Mouse (Mus musculus) bone marrow macrophage, adult 2 months (primary cell): ENCODE measurements at regions not wholly inside any gene's neighbourhood (a gene's known extent, or its start where the extent isn't known, plus 50 kb on each side); places are given as distances from the start of the nearest gene placed in this dataset.

ENCODE experiments used
- H3K27ac ChIP-seq: 2 replicates; pipeline ENCODE4 v1.5.1; 2012; ENCODE audit warnings: low read depth, low read length; ENCODE audit not compliant: insufficient read depth
- H3K4me1 ChIP-seq: 2 replicates; pipeline ENCODE4 v1.6.1; 2012; ENCODE audit warnings: low read length; ENCODE audit not compliant: control insufficient read depth, insufficient read depth
- H3K4me3 ChIP-seq: 2 replicates; pipeline ENCODE4 v1.5.1; 2012; ENCODE audit warnings: mild to moderate bottlenecking, low read length, moderate library complexity; ENCODE audit not compliant: insufficient read depth
- CTCF ChIP-seq: IDR thresholded peaks from 2 replicates; pipeline ENCODE4 v1.5.1; 2012; ENCODE audit warnings: low read depth, mild to moderate bottlenecking, low read length, moderate library complexity
- POLR2A ChIP-seq: IDR thresholded peaks from 2 replicates; pipeline ENCODE4 v1.6.1; 2012; ENCODE audit warnings: mild to moderate bottlenecking, low read depth, low read length, borderline replicate concordance

DNA sequence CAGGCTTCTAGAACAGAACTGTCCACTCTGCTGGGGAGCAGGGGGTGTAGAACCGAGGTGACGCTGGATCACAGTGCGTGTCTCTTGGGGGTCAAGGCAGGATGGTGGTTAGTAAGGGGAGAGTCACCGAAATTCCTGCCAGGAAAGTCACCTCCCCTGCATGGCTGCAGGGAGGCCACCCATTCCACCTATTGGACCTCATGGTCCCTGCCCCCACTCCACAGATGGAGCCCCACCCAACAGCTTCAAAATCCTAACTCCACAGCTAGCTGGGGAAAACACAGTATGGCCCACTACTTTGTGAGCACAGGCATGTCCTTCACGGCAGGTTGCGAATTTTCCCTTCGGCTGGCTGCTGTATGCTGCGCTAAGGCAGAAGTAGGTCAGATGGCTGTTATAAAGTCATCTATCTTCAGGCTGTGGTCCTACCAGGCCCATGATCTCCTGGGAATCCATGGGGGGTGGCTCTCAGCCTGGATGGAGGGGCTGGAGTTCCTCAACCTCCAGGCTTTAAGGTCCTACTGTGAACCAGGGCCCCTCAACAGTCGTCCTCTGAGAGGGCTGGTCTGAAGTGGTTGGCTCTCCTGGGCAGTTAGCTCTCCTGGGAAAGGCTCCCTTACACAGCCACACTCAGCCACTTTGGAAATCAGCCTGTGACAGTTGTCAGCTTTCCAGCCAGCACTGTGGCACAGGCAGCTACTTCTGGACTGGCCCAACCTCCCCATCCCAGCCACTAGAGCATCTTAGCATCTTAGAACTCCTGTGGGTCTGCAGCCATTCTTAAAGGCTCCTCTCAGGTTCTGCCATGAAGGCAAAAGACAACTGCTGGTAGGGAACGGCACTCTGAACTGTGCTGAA, 124.0 kb upstream of the Klf14 start:
- TF ChIP-seq POLR2A = no peak
- no peak for TF ChIP-seq CTCF
- Histone ChIP-seq H3K27ac (peak overlapping the region; percentile 83), H3K4me1 (peaks cover 71% of the 10 kb centered on the region), H3K4me3 (no peak overlapping the region)

DNA sequence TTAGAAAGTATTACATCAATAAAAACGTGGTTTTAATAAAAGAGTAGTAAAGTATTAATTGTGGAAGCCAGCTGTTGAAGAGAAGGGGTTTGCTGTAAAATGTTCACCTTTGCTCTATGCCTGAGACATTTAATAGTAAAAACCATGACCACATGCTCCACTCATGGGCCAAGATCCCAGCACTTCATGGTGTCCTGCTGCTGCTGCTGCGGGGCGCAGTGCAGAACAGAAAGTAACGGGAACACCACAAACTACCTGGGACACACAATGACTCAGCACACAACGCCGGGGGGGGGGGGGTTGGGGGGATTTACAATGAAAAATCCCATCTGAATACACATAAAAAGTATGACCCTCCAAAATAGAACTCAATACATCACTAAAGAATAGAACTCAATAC, 124.8 kb upstream of the Klf14 start:
- no peak for TF ChIP-seq POLR2A
- no peak for TF ChIP-seq CTCF
- H3K27ac ChIP-seq = no peak overlapping the region
- H3K4me3 ChIP-seq = no peak overlapping the region
- peaks cover 71% of the 10 kb centered on the region for H3K4me1 ChIP-seq

DNA sequence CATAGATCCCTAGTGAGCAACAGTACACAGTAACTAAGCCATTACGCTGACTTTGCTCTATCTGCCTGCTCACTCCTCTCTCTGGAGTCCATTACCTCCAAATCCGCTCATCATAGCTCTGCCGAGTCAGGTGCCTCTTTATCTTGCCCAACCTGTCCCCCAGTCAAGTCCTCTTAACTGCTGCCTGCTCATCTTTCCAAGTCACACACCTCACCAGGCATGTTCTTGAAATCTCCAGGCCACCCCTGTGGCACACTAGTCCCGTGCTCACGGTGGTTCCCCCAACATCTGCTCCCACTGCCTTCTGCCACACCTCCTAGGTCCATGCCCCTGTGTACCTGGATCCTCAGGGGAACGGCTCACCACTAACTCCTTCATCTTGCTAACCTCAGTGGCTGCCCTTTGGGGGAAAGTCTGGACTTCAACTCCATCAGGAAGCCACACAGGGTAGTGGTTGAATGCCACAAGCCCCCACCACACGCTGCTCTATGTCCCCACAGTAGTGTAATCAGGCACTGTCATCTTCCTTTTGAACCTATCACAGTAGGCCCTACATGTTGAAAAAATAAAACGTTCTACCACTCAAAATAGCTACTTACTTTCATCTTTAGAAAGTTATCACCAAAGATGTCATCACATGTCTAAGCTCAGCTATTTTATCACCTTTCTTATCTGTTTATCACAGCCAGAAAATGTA, 126.3 kb upstream of the Klf14 start:
- Histone ChIP-seq H3K4me1 (peaks cover 68% of the 10 kb centered on the region), H3K4me3 (no peak overlapping the region), H3K27ac (no peak overlapping the region)
- TF ChIP-seq POLR2A (no peak), CTCF (no peak)

DNA sequence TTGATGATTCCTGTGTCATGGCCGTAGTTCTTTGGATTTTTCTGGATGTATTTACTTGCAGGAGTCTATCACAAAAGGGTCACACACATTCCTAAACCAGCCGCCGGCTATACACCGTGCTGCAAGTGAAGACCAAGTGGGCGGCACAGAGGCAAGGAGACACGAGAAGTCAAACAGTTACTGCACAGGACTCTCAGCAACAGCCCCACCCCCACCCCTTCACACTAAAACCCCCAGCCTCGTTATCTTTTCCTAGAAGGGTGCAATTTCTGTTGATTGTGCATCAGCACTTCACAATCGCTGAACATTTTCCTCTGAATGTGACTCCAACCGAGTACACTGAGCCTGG, 126.9 kb upstream of the Klf14 start:
- H3K4me1 ChIP-seq = peaks cover 65% of the 10 kb centered on the region
- H3K4me3 ChIP-seq = no peak overlapping the region
- no peak overlapping the region for H3K27ac ChIP-seq
- TF ChIP-seq CTCF = no peak
- no peak for TF ChIP-seq POLR2A

DNA sequence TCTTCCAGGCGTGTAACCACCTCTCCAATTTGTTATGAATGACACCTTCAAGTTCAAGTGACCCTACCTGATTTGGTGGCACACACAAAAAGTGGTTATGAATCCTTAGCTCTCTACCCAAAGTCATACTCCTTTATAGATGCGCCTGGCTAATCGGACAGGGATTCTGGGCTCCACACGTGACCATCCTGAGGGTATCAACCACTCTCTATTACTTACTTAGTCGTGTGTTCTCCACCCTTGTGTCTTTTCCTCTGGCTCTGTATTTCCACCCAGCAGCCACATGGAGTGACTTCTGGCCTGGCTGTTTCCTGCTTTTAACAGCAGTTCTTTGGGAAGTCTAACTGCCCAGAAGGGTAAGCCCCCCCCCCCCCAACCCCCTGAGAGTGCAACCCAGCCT, 127.4 kb upstream of the Klf14 start:
- no peak for TF ChIP-seq POLR2A

DNA sequence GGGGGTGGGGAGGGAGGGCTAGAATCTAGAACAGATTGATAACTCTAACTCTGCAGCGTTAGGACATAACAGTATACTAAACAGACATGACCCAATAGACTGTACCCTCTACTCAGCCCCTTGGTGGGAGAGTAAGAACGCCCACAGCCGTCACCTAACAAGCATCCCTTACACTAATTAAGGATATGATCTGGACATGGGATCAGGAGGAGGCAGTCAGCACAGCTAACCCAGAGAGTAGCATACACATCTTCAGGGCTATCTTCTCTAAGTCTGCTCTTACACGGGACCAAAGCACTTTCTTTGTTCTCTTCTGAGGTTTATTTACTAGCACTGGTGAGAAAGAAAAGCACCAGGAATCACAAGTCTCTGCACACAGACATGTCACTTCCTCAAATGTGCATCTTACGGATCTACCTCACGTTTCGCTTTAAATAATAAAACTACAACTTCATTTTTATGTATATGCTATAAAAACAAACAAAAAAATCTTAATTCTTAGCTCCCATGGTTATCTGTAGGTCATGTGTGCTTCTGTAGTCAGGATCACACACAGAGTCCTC, 128.0 kb upstream of the Klf14 start:
- Histone ChIP-seq H3K27ac (no peak overlapping the region), H3K4me3 (no peak overlapping the region), H3K4me1 (peaks cover 54% of the 10 kb centered on the region)
- TF ChIP-seq POLR2A = no peak
- no peak for TF ChIP-seq CTCF

More for the DNA sequence above, 127.4 kb upstream of the Klf14 start:
- Histone ChIP-seq H3K4me3 (no peak overlapping the region), H3K27ac (no peak overlapping the region), H3K4me1 (peaks cover 60% of the 10 kb centered on the region)

DNA sequence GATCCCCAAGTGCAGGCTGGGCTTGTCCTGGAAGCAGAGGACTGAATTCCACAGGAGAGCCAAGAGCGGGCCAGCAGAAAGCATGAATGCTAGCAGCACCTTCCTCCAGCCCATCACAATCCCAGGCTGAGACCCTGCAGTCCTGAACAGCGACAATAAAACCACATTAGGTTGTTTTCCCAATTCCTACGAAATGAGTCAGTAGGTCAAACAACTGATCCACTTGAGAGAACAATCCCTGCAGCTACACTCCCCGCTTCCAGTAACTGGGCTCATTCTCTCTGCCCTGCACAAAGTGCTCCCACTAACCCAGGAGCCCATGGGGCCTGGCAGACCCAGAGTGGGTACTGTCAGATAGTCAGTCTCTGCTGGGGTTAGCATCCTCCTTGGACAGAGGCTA, 128.6 kb upstream of the Klf14 start:
- Histone ChIP-seq H3K4me1 (peaks cover 48% of the 10 kb centered on the region), H3K27ac (peak overlapping the region; percentile 15; the same call in 1 of the 2 replicates), H3K4me3 (no peak overlapping the region)
- TF ChIP-seq POLR2A = no peak
- TF ChIP-seq CTCF = no peak

DNA sequence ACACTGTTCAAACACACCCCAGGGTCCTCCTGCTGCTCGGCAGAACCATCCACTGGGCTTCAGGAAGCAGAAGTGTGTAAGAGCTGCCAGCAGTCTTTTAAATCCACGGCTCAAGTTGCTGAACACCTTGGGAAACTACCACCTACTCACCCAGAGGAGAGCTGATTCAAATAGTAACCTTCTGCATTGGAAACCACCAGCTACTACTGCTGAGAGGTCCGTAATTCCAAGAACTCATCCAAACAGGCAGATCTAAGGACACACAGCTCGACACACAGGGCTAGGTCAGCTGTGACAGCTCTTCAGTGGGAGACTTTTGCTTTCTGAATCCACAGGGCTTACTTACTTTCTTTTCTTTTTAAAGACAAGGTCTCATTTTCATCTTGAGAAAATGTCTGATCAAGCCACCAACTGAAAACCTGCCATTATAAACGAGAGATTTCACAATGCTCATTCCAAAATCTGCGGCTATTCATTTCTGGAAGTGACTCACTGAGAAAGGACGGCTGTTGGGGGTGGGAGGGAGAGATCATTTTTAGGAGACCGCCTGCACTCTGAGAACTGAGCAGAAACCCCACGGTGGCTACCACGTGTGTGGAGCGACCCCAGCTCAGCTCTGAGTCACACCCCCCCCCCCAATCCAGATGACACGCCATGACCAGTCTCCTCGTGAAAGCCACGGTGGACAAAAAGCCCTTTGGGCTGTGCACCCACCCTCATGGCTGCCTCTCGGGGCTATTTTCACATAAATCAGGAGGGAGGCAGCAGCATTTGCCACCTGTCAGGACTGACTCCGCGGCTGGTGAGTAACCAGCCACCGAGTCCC, 129.5 kb upstream of the Klf14 start:
- H3K4me1 ChIP-seq = peaks cover 40% of the 10 kb centered on the region
- H3K27ac ChIP-seq = peak overlapping the region; percentile 71
- TF ChIP-seq POLR2A = no peak
- peak overlapping the region; percentile 39 for H3K4me3 ChIP-seq

DNA sequence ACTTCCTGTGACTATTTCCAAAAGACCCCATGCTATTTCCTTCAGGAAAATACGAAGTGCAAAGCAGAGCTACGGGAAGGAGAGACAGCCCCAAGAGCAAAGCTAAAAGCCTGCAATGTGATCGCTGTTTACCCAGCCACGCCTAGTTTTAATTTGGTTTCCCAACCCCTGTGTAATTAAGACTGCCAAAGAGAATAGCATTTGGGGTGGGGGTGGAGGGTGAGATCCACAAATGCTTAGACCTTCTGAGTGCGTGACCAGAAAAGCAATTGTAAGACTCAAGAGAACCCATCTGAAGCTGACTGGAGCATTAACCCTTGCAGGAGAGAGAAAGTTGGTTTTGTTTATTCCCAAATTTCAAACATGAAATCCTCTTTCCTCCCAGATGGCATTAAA, 130.1 kb upstream of the Klf14 start:
- Histone ChIP-seq H3K27ac (peak overlapping the region; percentile 71), H3K4me3 (peak overlapping the region; percentile 39), H3K4me1 (peaks cover 38% of the 10 kb centered on the region)
- no peak for TF ChIP-seq POLR2A
- no peak for TF ChIP-seq CTCF

DNA sequence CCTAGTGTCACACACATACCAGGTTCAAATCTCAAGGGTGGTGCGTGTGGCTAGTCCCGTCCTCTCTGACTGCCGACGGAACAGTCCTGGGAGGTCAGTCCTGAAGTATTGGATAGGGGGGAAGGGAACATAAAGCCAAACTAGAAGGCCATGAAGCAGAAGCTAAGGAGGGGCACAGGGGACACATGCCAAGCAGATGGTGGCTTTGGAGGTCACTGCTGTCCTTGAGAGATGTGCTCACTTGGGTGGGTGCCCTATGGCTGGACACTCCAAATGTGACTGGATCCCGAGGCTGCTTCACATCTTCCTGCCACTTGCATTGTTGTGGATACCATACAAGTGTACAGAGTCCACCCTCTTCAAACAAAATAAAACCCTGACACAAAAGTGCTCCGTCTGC, 131.4 kb upstream of the Klf14 start:
- TF ChIP-seq CTCF (no peak), POLR2A (no peak)
- H3K4me1 ChIP-seq = peaks cover 32% of the 10 kb centered on the region
- no peak overlapping the region for H3K4me3 ChIP-seq
- H3K27ac ChIP-seq = no peak overlapping the region

DNA sequence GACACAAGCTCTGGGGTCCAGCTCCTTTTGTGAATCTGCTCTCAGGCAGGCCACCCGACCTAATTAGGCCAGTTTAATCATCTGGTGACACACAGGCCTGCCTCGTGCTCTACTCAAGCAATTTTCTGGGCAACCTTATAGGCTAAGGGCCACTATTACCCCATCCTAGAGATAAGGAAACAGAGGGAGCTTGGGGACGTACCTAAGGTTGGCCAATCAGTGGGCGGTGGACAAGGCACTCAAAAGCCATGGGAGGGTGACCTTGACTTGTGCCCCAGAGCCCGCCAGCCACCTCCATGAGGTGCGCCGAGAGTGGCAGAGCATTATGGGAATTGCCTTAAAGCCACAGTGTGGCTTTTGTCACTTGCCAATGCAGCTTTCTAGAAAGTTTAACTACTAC, 131.9 kb upstream of the Klf14 start:
- no peak overlapping the region for H3K4me3 ChIP-seq
- H3K4me1 ChIP-seq = peaks cover 31% of the 10 kb centered on the region
- H3K27ac ChIP-seq = no peak overlapping the region
- TF ChIP-seq CTCF (no peak), POLR2A (no peak)
